Mouse (Mus musculus) retina, postnatal 1 day (tissue): ENCODE measurements around the gene Ptprk.
A peak's percentile ranks its signal among the peaks of the same experiment; 100 is the strongest.

Experiments used
- DNase-seq: peaks from one replicate; pipeline ENCODE4 v3.0.0-alpha.2; 2012

Ptprk gene

DNA sequence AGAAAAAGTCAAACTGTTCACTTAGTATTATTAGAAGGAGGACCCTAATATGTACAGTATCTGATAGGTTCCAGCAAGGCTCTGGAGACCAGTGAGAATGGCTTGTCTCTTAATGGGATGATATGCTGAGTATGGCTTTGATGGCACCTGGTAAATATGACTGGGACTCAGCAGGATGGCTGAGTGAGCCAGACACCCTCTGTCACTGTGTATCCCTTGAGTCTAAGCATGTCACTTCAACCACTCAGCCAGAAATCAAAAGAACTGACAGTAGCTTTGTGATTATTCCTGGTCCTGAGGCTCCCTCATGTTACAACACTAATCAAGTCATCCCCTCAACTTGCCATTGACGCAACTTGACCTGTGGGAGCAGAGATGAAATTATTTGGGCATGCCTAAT is 383.4 kb downstream of the Ptprk start:
- DNase-seq = peak; percentile 68

DNA sequence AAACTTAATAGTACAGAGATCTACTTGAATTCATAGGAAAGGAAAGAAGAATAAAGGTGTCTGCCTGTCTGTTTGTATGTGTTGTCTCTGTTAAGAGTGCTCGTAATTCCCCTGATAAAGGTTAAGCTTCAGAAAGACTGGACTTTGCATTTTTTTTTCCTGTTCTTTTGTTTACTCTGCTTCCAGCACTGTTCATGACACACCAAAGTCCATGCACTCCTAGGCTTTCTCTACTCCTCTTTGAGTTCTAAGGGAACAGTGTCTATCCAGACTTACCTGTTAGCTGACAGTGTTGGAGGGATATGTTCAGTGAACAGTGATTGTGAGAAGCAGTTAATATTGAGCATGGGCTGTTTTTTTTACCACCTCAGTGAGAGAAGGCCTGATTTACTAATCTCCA is 385.3 kb downstream of the Ptprk start:
- DNase-seq = no peak

DNA sequence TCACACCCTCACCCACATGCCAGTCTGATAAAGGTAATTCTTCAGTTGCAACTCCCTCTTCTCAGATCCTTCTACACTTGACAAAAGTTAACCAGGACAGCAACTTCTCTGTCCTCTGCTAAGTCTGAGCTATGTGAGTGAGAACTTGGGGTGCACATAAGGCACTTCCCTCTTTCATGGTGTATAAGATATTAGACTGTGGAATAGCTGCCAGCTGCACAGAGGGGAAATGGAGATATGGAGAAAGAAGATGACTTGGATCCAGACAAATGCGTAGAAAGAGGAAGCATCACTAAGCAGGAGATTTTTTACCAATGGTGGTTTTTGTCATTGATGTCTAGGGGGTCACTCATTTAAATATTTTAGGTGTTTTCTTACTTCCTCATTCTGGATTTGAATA is 389.1 kb downstream of the Ptprk start:
- DNase-seq = no peak

DNA sequence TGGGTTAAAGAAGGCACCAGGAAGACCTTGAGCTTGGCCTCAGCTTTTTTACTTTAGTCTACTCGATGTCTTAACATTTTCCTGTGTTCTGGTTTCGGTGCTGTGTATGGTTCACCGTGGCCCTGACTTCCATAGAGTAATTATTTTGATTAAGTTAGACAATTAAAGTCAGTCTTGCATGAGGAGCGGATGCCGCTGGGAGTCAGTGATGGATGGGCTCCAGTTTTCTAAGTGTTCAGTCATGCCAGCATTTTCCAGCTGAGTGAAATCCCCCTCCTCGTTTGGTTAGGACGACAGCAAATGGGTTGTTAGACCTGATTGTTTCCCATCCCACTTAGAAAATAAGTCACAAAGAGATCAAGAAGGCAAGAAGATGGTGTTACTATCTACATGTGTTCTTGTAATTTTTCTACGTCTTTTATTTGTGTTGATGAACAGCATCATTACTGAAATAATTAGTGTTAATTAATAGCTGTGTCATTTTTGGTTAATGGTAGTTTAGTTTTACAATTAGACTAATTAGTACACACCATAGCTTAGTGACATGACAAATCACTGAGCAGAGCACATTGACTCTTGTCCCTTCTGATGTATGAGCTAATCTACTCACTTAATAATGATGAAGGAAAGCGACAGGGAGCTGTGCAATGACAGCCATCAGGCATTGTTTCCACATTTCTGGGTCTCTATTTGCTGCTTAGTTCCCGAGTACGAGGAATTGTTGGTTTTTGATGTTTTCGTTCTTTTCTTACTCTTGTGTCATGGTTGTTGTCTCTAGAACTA is 390.3 kb downstream of the Ptprk start:
- DNase-seq = peak; percentile 81

DNA sequence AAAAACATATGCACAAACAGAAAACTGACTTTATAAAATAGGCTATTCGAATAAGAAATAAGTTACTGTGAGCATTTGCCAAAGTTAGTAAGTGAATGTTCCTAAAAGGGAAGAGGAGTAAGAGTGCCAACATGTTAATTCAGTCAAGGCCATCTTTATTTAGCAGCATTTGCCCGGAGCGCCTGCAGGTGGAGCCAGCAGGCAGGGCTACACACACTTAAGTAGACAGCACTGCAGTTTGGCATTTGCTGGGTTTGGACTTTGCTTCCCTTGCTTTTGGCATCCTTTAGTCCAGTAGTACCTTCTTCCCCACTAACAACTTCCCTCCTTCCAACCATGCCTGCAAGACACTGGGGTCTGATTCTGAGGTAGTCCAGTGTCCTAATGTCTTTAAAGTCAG is 411.0 kb downstream of the Ptprk start:
- peak; percentile 24 for DNase-seq

DNA sequence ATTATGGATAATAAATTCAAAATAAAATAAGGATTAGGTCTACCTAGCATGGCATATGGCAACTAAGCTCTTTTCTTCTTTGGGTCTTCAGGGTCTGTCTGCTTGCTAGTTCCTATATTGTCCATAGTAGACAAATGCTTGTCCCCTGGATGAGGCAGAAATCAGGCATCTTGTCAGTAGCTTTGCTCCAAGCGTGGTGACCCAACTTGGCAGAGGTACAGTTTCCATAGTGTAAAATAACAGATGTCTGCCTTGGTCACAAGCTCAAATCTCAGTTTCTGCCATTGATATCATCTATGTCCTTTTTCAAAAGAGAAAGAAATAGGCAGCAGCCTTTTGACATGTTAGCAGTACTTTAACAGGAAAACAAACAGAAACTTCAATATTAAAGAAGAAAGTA is 416.4 kb downstream of the Ptprk start:
- no peak for DNase-seq

DNA sequence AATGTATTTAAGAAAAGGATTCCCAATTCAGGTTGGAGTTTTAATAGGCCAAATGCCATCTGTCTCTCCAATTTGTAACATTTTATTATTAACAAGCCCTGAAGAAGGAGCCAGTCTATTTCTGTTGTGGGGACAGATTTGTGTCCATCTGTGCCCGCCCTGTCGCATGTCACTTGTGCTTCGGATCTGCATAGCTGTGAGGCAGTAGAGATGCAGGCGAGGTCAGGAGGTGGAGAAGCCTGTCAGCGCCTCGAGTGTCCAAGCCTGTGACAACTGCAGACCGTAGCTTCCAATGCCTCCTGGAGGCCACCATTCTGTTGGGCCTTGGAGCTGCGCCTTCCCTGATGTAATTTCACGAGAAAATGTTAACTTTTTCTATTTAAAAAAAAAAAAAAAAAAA is 417.6 kb downstream of the Ptprk start:
- peak; percentile 32 for DNase-seq

DNA sequence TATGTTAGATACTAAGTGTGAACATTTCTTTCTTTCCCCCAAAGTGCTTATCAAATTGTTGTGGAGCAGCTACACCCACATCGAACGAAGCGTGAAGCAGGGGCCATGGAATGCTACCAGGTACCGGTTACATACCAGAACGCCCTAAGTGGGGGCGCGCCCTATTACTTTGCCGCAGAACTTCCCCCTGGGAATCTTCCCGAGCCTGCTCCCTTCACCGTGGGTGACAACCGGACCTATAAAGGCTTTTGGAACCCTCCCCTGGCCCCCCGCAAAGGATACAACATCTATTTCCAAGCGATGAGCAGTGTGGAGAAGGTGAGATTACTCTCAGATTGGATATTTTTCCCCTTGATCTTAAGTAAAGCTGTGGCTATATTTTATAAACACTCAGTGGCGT is 418.2 kb downstream of the Ptprk start:
- no peak for DNase-seq

DNA sequence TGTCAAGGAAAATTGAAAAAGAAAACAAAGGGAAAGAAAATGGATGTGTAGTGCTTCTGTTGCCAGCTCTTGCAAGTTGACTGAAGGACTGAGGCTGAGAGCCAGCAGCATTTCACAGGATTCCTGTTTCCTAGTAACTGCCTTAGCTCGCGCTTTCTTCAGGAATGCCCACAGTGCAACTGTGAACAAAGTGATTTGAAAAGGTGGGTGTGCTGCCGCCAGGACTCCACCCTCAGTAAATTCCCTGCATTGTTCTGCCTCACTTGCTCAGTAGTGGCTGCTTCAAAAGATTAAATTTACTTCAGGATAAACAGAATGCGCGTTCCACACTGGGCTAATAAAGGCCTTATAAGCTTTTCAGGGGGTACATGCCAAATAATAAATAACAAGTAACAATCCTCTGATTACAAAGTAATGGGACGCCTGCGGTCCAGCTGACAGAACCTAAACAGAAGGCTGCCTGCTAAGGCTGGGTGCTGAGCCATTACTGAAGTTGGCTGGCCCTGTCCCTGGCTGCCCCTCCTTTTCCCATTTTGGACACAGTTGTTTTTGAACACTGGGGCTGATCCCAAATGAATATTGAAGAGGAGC is 418.7 kb downstream of the Ptprk start:
- peak; percentile 9 for DNase-seq

DNA sequence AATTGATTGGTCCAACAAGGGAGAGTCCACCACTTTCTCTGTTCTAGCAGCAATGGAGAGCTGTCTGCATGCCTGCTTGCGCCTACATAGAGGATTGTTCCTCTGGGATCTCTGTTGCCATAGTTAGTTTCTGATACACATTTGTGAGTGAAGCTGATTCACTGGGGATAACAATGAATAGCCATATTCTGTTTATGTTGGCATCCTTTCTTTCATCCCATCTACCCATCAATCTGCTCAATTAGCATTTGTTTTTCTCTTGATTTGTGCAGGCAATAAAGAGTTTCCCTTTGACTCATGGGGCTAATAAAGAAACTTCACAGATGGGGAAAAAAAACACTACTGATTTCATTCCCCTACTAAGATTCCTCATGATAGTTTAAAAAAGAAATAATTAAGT is 423.2 kb downstream of the Ptprk start:
- no peak for DNase-seq

DNA sequence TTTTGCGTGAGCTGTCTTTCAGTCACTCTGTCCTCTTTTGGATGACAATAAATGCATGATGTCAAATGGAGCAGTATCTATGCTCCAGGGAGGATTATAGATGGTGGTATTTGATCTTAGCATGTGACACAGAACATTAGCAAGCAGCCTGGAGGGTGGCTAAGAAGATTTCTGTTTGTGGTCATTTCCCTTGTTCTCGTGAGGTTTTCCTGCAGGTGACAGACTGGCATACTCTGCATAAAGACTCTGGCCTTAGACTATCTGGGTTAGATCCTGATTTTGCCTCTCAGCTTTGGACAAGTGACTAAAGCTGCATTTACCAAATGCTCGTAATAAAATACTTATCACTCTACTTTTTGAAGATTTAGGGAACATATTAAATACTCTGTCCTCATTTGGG is 423.9 kb downstream of the Ptprk start:
- no peak for DNase-seq

DNA sequence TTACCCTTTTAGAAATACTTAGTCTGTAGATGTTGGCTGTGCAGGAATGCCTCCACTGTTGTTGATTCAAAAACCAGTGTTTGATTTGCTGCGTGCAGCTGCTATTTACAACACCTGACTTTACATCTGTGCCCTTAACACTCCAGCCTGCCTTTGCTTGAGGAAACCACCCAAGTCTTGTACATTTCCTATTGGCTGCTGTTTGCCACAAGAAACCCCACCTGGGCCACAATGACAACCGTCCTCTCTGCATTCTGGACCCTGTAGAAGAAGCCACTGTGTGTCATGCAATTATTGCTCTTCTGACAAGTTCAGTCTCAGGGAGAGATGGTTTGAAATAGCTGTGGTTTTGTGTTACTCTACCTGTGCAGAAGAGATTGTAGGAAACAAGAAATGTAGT is 439.0 kb downstream of the Ptprk start:
- DNase-seq = no peak

DNA sequence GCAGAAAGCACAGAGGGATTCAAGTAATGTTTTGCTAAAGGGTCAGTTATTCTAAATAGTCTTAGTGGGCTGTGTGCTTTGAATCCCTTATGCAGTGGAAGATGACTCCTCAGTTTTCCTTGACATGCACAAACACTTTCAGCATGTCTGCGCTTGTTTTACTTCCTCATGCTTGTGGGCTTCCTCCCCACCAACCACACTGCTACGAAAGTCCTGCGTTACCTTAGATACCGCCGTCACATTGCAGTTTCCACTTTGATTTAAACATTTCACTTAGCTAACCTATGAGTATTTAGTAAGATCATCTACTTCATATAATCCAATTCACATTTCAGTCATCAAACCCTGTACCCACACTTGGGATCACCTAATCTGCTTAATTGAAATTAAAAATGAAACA is 441.5 kb downstream of the Ptprk start:
- no peak for DNase-seq

DNA sequence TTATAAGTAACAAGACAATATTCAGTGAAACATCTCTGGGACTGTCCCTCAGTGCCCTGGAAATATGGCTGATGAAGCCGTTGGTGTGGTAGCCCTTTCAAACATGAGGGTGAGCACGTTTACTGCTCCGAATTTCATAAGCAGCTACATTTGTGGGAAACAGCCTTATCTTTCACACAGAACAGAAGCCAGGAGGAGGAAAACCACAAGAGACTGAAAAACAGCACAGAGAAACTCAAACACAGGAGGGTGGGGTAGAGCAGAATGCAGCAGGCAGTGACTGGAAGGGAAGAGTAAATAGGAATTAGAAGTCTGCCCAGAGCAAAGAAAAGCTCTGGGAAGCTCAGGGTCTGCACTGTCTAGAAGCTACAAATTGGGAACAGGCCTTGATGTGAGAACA is 443.7 kb downstream of the Ptprk start:
- DNase-seq = no peak

DNA sequence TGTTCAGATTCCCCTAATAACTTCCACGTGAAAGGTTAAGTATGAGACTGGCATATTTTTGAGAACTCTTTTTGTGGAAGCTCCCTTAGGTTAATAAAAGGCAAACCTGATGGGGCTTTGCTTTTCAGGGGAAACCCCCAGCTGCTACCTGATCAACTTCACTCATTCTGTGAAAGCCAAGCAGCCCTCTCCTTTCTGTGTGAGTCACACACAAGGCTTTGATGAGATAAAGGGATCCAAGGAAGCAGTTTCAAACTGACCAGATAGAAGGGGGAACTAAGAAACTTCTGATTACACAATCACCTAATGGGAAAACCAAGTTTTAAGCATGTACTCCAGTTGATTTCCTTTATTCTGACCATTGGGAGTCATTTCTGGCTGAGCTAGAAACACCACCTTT is 445.2 kb downstream of the Ptprk start:
- DNase-seq = no peak

DNA sequence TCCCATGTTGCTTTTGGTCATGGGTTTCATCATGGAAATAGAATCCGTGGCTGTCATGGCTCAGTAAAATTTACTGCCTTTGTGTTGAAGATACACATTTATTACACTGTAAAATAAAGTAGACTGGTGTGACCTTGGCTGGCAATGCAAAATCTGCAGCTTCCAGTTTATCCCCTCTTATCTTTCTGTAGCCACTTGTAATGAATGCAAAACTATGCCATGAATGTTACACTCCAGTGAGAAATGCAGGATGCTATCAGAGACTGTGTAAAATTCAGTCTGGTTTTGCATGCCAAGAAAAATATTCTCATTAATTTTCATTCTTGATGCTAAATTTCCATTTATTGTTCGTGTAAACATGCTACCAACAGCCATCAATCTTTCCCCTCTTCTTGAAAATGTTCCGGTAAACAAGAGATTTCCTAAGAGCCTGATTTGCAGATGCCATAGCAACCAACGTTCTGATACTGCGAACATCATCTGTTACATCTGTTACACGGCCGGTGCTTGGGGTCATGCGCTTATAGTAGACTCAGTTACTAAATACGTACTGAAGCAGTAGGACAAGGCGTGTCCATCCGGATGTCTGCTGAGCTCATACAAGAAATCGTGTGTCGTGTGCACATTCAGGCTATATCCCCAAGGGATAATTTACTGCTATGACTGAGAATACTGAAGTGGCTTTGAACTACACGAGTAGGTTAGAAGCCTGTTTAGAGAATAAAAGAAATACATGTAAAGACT is 449.5 kb downstream of the Ptprk start:
- no peak for DNase-seq

DNA sequence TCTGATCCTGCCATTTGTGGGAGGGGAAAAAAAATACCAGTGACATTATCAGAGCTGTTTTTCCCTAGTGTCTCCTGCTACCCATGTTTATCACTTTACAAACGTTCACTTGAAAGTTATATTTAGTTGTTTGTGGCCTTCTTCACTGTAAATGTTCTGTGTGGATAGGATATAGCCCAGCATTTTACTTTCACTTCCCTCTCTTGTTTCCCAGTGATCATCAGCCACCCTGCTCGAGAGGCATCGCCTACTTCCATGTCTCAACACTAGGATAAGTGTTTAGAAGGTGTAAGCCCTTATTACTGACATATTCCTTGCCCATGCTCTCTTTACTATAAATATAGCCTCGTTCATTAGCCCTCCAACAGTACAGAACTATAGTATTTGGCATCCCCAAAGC is 466.0 kb downstream of the Ptprk start:
- no peak for DNase-seq

DNA sequence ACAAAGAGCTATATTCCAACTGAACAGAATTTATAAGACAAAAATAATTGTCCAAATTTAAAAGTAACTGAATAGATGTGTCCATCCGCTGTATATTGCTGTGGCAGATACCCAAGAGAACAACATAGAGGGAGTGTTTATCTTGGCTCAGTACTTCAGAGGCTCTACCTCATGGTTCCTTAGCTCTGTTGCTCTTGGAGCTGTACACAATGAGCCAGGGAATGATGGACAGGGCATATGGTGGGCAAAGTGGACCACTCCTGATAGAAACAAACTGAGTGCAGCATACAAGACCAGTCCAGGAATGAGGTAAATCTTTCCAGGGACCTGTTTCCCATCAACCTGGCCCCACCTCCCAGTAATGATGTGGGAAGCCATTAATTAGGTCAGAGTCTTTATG is 468.1 kb downstream of the Ptprk start:
- no peak for DNase-seq

DNA sequence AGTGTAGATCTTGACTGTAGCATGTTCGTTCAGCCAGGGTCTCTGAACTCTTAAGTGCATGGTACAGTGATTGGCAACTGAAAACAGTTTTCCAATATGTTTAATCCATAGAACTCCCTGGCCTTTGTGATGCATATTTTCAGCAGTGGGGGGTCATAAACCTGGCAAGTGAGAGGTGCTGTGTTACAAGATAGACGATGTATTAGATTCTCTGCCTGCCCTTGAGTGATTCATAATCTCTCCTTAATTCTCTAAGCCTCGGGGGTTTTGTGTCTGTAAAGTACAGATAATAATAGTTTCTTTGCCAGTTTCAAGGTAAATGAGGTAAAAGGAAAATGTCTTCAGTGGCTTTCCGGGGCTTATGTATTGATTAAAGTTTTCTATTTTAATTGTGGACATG is 475.9 kb downstream of the Ptprk start:
- no peak for DNase-seq

DNA sequence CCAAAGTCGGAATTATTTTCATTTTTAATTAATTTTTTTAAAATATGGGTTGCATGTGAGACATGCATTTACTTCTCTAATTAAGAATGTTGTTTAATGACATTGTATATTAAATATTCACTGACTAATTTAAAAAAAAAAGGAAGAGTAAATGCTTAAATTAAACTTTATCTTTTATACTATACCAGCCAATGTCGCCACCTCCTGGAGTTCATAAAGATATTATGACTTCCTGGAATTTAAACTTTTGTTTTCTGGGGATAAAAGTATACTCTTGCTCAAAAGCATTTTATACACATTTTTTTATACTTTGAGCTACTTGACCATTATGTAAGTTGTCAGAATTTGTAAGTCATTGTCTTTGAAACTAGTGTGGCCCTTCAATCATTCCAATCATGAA is 477.4 kb downstream of the Ptprk start:
- no peak for DNase-seq

DNA sequence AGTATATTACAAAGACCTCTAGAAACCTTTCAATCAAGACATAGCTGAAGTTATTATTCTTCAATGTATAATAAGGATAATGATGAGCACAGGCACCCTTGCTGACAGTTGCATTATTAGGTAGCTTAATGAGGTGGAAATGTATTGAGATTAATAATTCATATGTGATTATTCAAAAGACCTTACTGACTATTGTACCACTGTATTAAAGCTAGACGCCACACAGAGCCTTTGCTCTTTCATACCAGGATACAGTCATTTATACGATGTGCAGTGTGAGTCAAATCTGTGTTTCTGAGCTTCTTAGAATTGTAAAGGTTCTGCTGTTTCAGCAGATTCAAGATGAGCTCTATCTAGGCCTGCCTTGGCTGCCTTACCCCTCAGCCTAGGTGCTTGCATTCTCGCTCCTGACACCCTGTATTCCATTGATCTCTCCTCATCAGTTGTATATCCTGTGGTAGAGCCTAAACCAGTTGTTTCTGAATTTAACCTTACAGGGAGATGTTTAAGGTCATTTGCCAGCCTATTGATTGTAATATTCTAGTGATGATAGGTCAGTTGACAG is 489.6 kb downstream of the Ptprk start:
- DNase-seq = no peak

DNA sequence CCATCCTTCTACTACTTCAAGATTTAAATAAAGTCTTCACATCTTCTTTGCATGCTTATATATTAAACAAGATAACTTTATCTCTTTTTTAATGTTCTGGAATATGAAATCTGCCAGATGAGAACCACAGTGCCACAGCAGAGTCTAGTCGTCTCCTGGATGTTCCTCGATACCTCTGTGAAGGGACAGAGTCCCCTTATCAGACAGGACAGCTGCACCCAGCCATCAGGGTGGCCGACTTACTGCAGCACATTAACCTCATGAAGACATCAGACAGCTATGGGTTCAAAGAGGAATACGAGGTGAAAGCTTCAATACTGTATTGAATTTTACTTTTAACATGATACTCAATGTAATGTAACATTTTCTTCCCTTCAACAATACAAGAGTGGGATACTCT is 491.8 kb downstream of the Ptprk start:
- DNase-seq = no peak

DNA sequence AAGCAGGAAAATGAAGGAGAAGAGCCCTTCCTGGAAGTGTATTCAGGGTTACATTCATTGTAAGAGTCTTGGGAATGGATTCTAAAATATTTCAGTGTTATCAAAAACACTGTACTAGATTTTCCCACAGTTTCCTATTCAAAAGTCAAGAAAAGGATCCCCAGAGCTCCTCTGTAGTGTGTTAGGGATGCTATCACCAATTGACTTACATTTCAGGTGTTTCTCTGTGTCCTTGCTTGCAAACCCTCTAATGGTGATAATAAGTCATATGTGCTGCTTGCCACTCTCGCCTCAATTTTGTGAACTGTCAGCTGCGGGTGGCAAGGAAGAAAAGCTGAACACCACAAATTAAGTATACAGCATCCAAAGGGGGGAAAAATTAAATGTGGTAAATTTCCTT is 492.2 kb downstream of the Ptprk start:
- no peak for DNase-seq

DNA sequence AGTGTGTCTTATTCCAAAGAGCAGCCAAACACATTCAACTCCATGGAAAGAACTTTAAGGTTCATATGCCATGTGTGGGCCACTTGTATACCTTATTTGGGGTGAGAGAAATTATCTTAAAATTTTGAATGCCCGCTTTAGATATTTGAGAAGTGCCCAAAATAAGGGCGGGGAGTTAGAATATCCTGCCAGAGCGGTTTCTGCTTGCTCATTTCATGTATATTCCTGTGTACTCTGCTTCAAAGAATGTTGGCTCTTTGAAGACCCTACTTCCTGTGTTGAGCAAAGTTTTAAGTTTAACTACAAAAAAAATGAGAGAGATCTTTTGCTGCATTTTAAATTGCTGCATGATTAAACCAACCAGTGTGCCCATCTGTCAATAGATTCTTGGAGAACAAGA is 492.8 kb downstream of the Ptprk start:
- DNase-seq = no peak
